Comparison of ENCODE assay signal across 8 mouse cellular contexts in genomic region chr1:151177030-151177936, GRCm38 (mm10). TPM values are rescaled to one million over a fixed set of nuclear protein-coding genes. Genes with fewer than 3 reads are reported as not detected.
DNase-seq lines count a peak whose midpoint lies in the region; ATAC-seq and TF ChIP-seq lines count a peak whose summit lies in the region.

No protein-coding gene starts in this region.

- 14% methylated on average over 10 of the region's 10 CpGs for WGBS in embryonic facial prominence, embryonic 13.5 days
- WGBS in hindbrain, embryonic 13.5 days = 2% methylated on average over 9 of the region's 10 CpGs

- 0 out of 2 replicates have a peak, but pooled peaks have one; percentile 41 for TF ChIP-seq EP300 in CH12.LX (IDR thresholded peaks at IDR 0.05; ENCODE audit: low read length)

- DNase-seq in 416B (ENCODE audit: low read depth) (peak; percentile 76), CH12.LX (ENCODE audit: extremely low read depth) (peak; percentile 51), liver (peak; percentile 75)
- peak; percentile 45 for DNase-seq in neural tube, embryonic 10.5 days (ENCODE audit: extremely low spot score, low spot score)
- DNase-seq in Muller cell, postnatal 12 days (ENCODE audit: inconsistent ontology term) = no peak
- DNase-seq in layer of hippocampus, postnatal 25 days (ENCODE audit: extremely low spot score in 1 of 2, low spot score in 1 of 2) = no peak

- peak overlapping the region; percentile 53 for H3K4me2 ChIP-seq in CH12.LX (ENCODE audit: insufficient read depth, low read depth, poor library complexity, severe bottlenecking)
- peak overlapping the region; percentile 54 for H3K4me2 ChIP-seq in embryonic facial prominence, embryonic 13.5 days
- peak overlapping the region; percentile 46 for H3K4me2 ChIP-seq in hindbrain, embryonic 13.5 days

- TF ChIP-seq POLR2A in CH12.LX (IDR thresholded peaks at IDR 0.05; ENCODE audit: low read depth, low read length) = peak; percentile 22; the same call in 1 of the 2 replicates

- no peak for TF ChIP-seq CTCF in CH12.LX (conservative IDR thresholded peaks at IDR 0.05 in 1 of 2, IDR thresholded peaks at IDR 0.05 in 1 of 2; ENCODE audit: low read depth in 2 of 2, low read length in 2 of 2)

- H3K79me2 ChIP-seq in CH12.LX (replicated peaks; ENCODE audit: control insufficient read depth, extremely low read depth, insufficient read depth, poor library complexity, severe bottlenecking) = no peaks in the 10 kb centered on the region

- peak overlapping the region; percentile 21 to 41 (median 37) for H3K4me3 ChIP-seq in CH12.LX (replicated peaks in 1 of 3; ENCODE audit: low read depth in 2 of 3, low read length in 2 of 3, poor library complexity in 1 of 3)
- peak overlapping the region; percentile 29 for H3K4me3 ChIP-seq in embryonic facial prominence, embryonic 13.5 days
- H3K4me3 ChIP-seq in hindbrain, embryonic 13.5 days = peak overlapping the region; percentile 15

- H3K9ac ChIP-seq in CH12.LX (ENCODE audit: insufficient read depth, low read depth) = peak overlapping the region; percentile 10
- H3K9ac ChIP-seq in embryonic facial prominence, embryonic 13.5 days = no peak overlapping the region
- H3K9ac ChIP-seq in hindbrain, embryonic 13.5 days = no peak overlapping the region

- H3K27me3 ChIP-seq in CH12.LX (replicated peaks) = no peaks in the 10 kb centered on the region
- no peaks in the 10 kb centered on the region for H3K27me3 ChIP-seq in embryonic facial prominence, embryonic 13.5 days
- H3K27me3 ChIP-seq in hindbrain, embryonic 13.5 days = no peaks in the 10 kb centered on the region

- H3K4me1 ChIP-seq in CH12.LX (ENCODE audit: control insufficient read depth in 1 of 2, insufficient read depth in 2 of 2) = peaks cover 0 to 26% of the 10 kb centered on the region in 2 experiments; a peak in 3 of 4 replicates
- H3K4me1 ChIP-seq in embryonic facial prominence, embryonic 13.5 days = peaks cover 15% of the 10 kb centered on the region; the same call in 1 of the 2 replicates
- H3K4me1 ChIP-seq in hindbrain, embryonic 13.5 days (replicated peaks) = peaks cover 14% of the 10 kb centered on the region

- no peak for ATAC-seq in embryonic facial prominence, embryonic 13.5 days (ENCODE audit: insufficient number of reproducible peaks, insufficient read depth, low FRiP score, low TSS enrichment, low read depth)
- peak; percentile 77 for ATAC-seq in hindbrain, embryonic 13.5 days (ENCODE audit: low FRiP score)

- no peak; the same call in 1 of the 2 replicates for TF ChIP-seq RAD21 in CH12.LX (IDR thresholded peaks at IDR 0.05; ENCODE audit: low read depth, low read length)

- in situ Hi-C loops in CH12.LX (cut with MboI; ENCODE audit: low pct_ligation_motif_present, low pct_unique_long_range_greater_than_20kb, low sequenced_read_pairs) = no loop called here

- no peaks in the 10 kb centered on the region for H3K36me3 ChIP-seq in CH12.LX (replicated peaks in 1 of 2; ENCODE audit: control insufficient read depth in 1 of 2, insufficient read depth in 1 of 2, low read length in 1 of 2)
- H3K36me3 ChIP-seq in embryonic facial prominence, embryonic 13.5 days = no peaks in the 10 kb centered on the region
- no peaks in the 10 kb centered on the region for H3K36me3 ChIP-seq in hindbrain, embryonic 13.5 days

- dilution Hi-C loops in CH12.LX (cut with MboI; ENCODE audit: extremely low pct_ligation_motif_present, extremely low pct_unique_long_range_greater_than_20kb, low sequenced_read_pairs) = no loop called here

- H3K27ac ChIP-seq in CH12.LX (ENCODE audit: insufficient read depth, low read depth) = no peak overlapping the region; the same call in 1 of the 2 replicates
- peak overlapping the region; percentile 5; the same call in 1 of the 2 replicates for H3K27ac ChIP-seq in embryonic facial prominence, embryonic 13.5 days
- 0 out of 2 replicates have a peak overlapping the region, but pooled peaks have one; percentile 24 for H3K27ac ChIP-seq in hindbrain, embryonic 13.5 days

- H3K9me3 ChIP-seq in CH12.LX (replicated peaks; ENCODE audit: low read length) = no peaks in the 10 kb centered on the region
- H3K9me3 ChIP-seq in embryonic facial prominence, embryonic 13.5 days = no peaks in the 10 kb centered on the region
- H3K9me3 ChIP-seq in hindbrain, embryonic 13.5 days = no peaks in the 10 kb centered on the region

TF ChIP-seq in CH12.LX, 34 proteins besides CTCF, POLR2A, EP300 and RAD21 (continues in another document):
- TF ChIP-seq ZNF384 (IDR thresholded peaks at IDR 0.05; ENCODE audit: low read depth, low read length) (0 out of 2 replicates have a peak, but pooled peaks have one; percentile 14), PAX5 (IDR thresholded peaks at IDR 0.05; ENCODE audit: low read length) (no peak), MYC (IDR thresholded peaks at IDR 0.05; ENCODE audit: low read depth, low read length) (no peak), MAZ (IDR thresholded peaks at IDR 0.05; ENCODE audit: low read depth, low read length) (peak; percentile 52; the same call in 1 of the 2 replicates), ZC3H11A (IDR thresholded peaks at IDR 0.05; ENCODE audit: low read depth, low read length) (no peak), NRF1 (IDR thresholded peaks at IDR 0.05; ENCODE audit: low read depth, low read length) (no peak), IRF4 (IDR thresholded peaks at IDR 0.05; ENCODE audit: low read depth, low read length) (peak; percentile 18; the same call in 1 of the 2 replicates), ELF1 (IDR thresholded peaks at IDR 0.05; ENCODE audit: low read depth, low read length) (no peak; the same call in 1 of the 2 replicates), ZMIZ1 (IDR thresholded peaks at IDR 0.05; ENCODE audit: low read depth, low read length) (no peak), MAX (IDR thresholded peaks at IDR 0.05; ENCODE audit: low read length) (peak; percentile 64; the same call in 1 of the 2 replicates), CHD1 (IDR thresholded peaks at IDR 0.05; ENCODE audit: low read depth, low read length) (no peak), CHD2 (IDR thresholded peaks at IDR 0.05; ENCODE audit: low read length) (no peak), UBTF (IDR thresholded peaks at IDR 0.05; ENCODE audit: low read depth, low read length) (no peak), NELFE (IDR thresholded peaks at IDR 0.05; ENCODE audit: low read depth, low read length) (0 out of 2 replicates have a peak, but pooled peaks have one; percentile 66), TCF12 (IDR thresholded peaks at IDR 0.05; ENCODE audit: low read depth, low read length) (peak; percentile 51; the same call in 1 of the 2 replicates), SIN3A (IDR thresholded peaks at IDR 0.05; ENCODE audit: low read length) (peak; percentile 92), MXI1 (IDR thresholded peaks at IDR 0.05; ENCODE audit: low read depth, low read length) (peak; percentile 67; the same call in 1 of the 2 replicates), USF2 (conservative IDR thresholded peaks at IDR 0.05; ENCODE audit: low read depth, low read length) (no peak), POLR2AphosphoS2 (IDR thresholded peaks at IDR 0.05; ENCODE audit: low read depth, low read length) (no peak), KAT2A (IDR thresholded peaks at IDR 0.05; ENCODE audit: insufficient replicate concordance, low read length) (no peak), ETS1 (conservative IDR thresholded peaks at IDR 0.05; ENCODE audit: low read depth, low read length) (peak; percentile 35; the same call in 1 of the 2 replicates), BHLHE40 (IDR thresholded peaks at IDR 0.05; ENCODE audit: low read depth, low read length) (peak; percentile 30; the same call in 1 of the 2 replicates), MEF2A (IDR thresholded peaks at IDR 0.05; ENCODE audit: borderline replicate concordance, low read depth, low read length) (peak; percentile 73; the same call in 1 of the 2 replicates)

RNA-seq across cellular contexts. Expression of gene Gm47985, which starts 5.1 kb away (rescaled TPM):
- not detected in 2 replicates for total RNA-seq in CH12.LX (2012; rRNA removed)
- total RNA-seq in CH12.LX (2014; rRNA removed) = 0.15 TPM in 1 of 2 replicates, not detected in the other
- polyA plus RNA-seq in CH12.LX (2012; ENCODE audit: insufficient read length, low read depth) = not detected in 2 replicates
- 0.36 TPM in 1 of 2 replicates, not detected in the other for polyA plus RNA-seq in embryonic facial prominence, embryonic 13.5 days (2015; fragmentation: Nextera tagmentation; extraction: Ambion mirVana)
- polyA plus RNA-seq in hindbrain, embryonic 13.5 days (2015; fragmentation: Nextera tagmentation; extraction: Ambion mirVana) = 0.23 TPM in 1 of 2 replicates, not detected in the other
- not detected for total RNA-seq in layer of hippocampus, postnatal 25 days (2021)

RNA-seq across cellular contexts. Expression of gene Gm8947, which starts 14.9 kb away (rescaled TPM):
- 0.08 TPM in 1 of 2 replicates, not detected in the other for total RNA-seq in CH12.LX (2012; rRNA removed)
- total RNA-seq in CH12.LX (2014; rRNA removed) = not detected in 2 replicates
- polyA plus RNA-seq in CH12.LX (2012; ENCODE audit: insufficient read length, low read depth) = 0.25 and 0.36 TPM in 2 replicates
- polyA plus RNA-seq in embryonic facial prominence, embryonic 13.5 days (2015; fragmentation: Nextera tagmentation; extraction: Ambion mirVana) = not detected in 2 replicates
- not detected in 2 replicates for polyA plus RNA-seq in hindbrain, embryonic 13.5 days (2015; fragmentation: Nextera tagmentation; extraction: Ambion mirVana)
- total RNA-seq in layer of hippocampus, postnatal 25 days (2021) = not detected

RNA-seq across cellular contexts. Expression of gene Gm47995, which starts 21.0 kb away (rescaled TPM):
- total RNA-seq in CH12.LX (2012; rRNA removed) (not detected in 2 replicates), CH12.LX (2014; rRNA removed) (not detected in 2 replicates)
- not detected in 2 replicates for polyA plus RNA-seq in CH12.LX (2012; ENCODE audit: insufficient read length, low read depth)
- not detected in 2 replicates for polyA plus RNA-seq in embryonic facial prominence, embryonic 13.5 days (2015; fragmentation: Nextera tagmentation; extraction: Ambion mirVana)
- not detected in 2 replicates for polyA plus RNA-seq in hindbrain, embryonic 13.5 days (2015; fragmentation: Nextera tagmentation; extraction: Ambion mirVana)
- total RNA-seq in layer of hippocampus, postnatal 25 days (2021) = not detected

RNA-seq across cellular contexts. Expression of gene 3110040M04Rik, which starts 26.6 kb away (rescaled TPM):
- total RNA-seq in CH12.LX (2012; rRNA removed) (not detected in 2 replicates), CH12.LX (2014; rRNA removed) (not detected in 2 replicates)
- not detected in 2 replicates for polyA plus RNA-seq in CH12.LX (2012; ENCODE audit: insufficient read length, low read depth)
- polyA plus RNA-seq in embryonic facial prominence, embryonic 13.5 days (2015; fragmentation: Nextera tagmentation; extraction: Ambion mirVana) = not detected in 2 replicates
- not detected in 2 replicates for polyA plus RNA-seq in hindbrain, embryonic 13.5 days (2015; fragmentation: Nextera tagmentation; extraction: Ambion mirVana)
- total RNA-seq in layer of hippocampus, postnatal 25 days (2021) = not detected

RNA-seq across cellular contexts. Expression of gene Gm47996, which starts 32.6 kb away (rescaled TPM):
- total RNA-seq in CH12.LX (2012; rRNA removed) = 0.13 TPM in 1 of 2 replicates, not detected in the other
- not detected in 2 replicates for total RNA-seq in CH12.LX (2014; rRNA removed)
- polyA plus RNA-seq in CH12.LX (2012; ENCODE audit: insufficient read length, low read depth) = not detected in 2 replicates
- 0.30 TPM in 1 of 2 replicates, not detected in the other for polyA plus RNA-seq in embryonic facial prominence, embryonic 13.5 days (2015; fragmentation: Nextera tagmentation; extraction: Ambion mirVana)
- polyA plus RNA-seq in hindbrain, embryonic 13.5 days (2015; fragmentation: Nextera tagmentation; extraction: Ambion mirVana) = not detected in 2 replicates
- total RNA-seq in layer of hippocampus, postnatal 25 days (2021) = not detected

Comparison
In these comparisons a context has a peak if more than half of its experiments do, and no peak if none do; other contexts are left out.
1. DNase-seq: peak in 416B (single experiment), CH12.LX (single experiment), liver (single experiment) and neural tube, embryonic 10.5 days (single experiment); none in Muller cell, postnatal 12 days (single experiment) and layer of hippocampus, postnatal 25 days (0 of 2).
2. Peak in every context shown above with its lines, with median percentiles within 50 percentile points of each other: H3K4me2 ChIP-seq and H3K4me3 ChIP-seq.